Mouse (Mus musculus) CH12.LX (cell line): ENCODE results near the gene Pkp1. TPM values are rescaled to one million over a fixed set of nuclear protein-coding genes. Genes with fewer than 3 reads are reported as not detected.

Experiments
- DNase-seq: peaks from one replicate; pipeline ENCODE4 v3.0.0-alpha.2; 2013; ENCODE audit errors: extremely low read depth
- H3K27ac ChIP-seq: 2 replicates; pipeline ENCODE4 v1.5.1; 2012; ENCODE audit warnings: low read depth, mild to moderate bottlenecking, control low read depth, moderate library complexity; ENCODE audit not compliant: insufficient read depth
- H3K27me3 ChIP-seq: replicated peaks from 2 replicates; pipeline ENCODE3; 2012; ENCODE audit warnings: inconsistent platforms
- H3K36me3 ChIP-seq, 2 experiments: replicated peaks in 1 of 2; 2 replicates each; pipeline versions ENCODE3 to v1.6.1; 2012; ENCODE audit warnings: inconsistent platforms in 1 of 2, low read length in 1 of 2, mild to moderate bottlenecking in 1 of 2, mixed read lengths in 1 of 2, moderate library complexity in 1 of 2; ENCODE audit not compliant: control insufficient read depth in 1 of 2, insufficient read depth in 1 of 2
- H3K4me1 ChIP-seq, 2 experiments: 2 replicates each; pipeline ENCODE4 v1.6.1; 2012; ENCODE audit warnings: inconsistent platforms in 1 of 2, moderate library complexity in 1 of 2; ENCODE audit not compliant: insufficient read depth in 2 of 2, control insufficient read depth in 1 of 2
- H3K4me2 ChIP-seq: 2 replicates; pipeline ENCODE4 v1.6.1; 2012; ENCODE audit warnings: low read depth, mild to moderate bottlenecking, control low read depth; ENCODE audit not compliant: poor library complexity, insufficient read depth, severe bottlenecking
- H3K4me3 ChIP-seq, 3 experiments: fragments of 150-350 bp in 1 of 3; sonication (generic) in 1 of 3; replicated peaks in 1 of 3; 2 replicates each; pipeline versions ENCODE3 to v1.5.1; 2011 to 2012; ENCODE audit warnings: low read depth in 2 of 3, low read length in 2 of 3, mild to moderate bottlenecking in 2 of 3, moderate library complexity in 2 of 3, control low read depth in 1 of 3, improper control_type of control experiment in 1 of 3, inconsistent platforms in 1 of 3, mixed read lengths in 1 of 3; ENCODE audit not compliant: poor library complexity in 1 of 3
- H3K79me2 ChIP-seq: replicated peaks from 2 replicates; pipeline ENCODE4 v1.6.1; 2012; ENCODE audit warnings: mild to moderate bottlenecking, moderate library complexity; ENCODE audit not compliant: control insufficient read depth, poor library complexity, insufficient read depth, severe bottlenecking; ENCODE audit errors: extremely low read depth
- H3K9ac ChIP-seq: 2 replicates; pipeline ENCODE4 v1.6.1; 2012; ENCODE audit warnings: low read depth, mild to moderate bottlenecking, control low read depth, moderate library complexity; ENCODE audit not compliant: insufficient read depth
- H3K9me3 ChIP-seq: replicated peaks from 2 replicates; pipeline ENCODE3; 2012; ENCODE audit warnings: low read length, inconsistent platforms, mixed read lengths
- CHD1 ChIP-seq: IDR thresholded peaks from 2 replicates; pipeline ENCODE4 v1.6.1; 2012; ENCODE audit warnings: low read depth, low read length, improper control_type of control experiment, inconsistent platforms
- EP300 ChIP-seq: IDR thresholded peaks from 2 replicates; pipeline ENCODE4 v1.6.1; 2011; ENCODE audit warnings: low read length, improper control_type of control experiment
- ETS1 ChIP-seq: conservative IDR thresholded peaks from 2 replicates; pipeline ENCODE4 v1.6.1; 2012; ENCODE audit warnings: low read depth, mild to moderate bottlenecking, inconsistent platforms, low read length, improper control_type of control experiment, moderate library complexity
- GABPA ChIP-seq: IDR thresholded peaks from 2 replicates; pipeline ENCODE4 v1.6.1; 2012; ENCODE audit warnings: low read depth, low read length, improper control_type of control experiment, inconsistent platforms; ENCODE audit not compliant: insufficient replicate concordance
- JUN ChIP-seq: IDR thresholded peaks from 2 replicates; pipeline ENCODE4 v1.6.1; 2011; ENCODE audit warnings: low read depth, mild to moderate bottlenecking, low read length, improper control_type of control experiment, moderate library complexity; ENCODE audit not compliant: insufficient read depth
- JUND ChIP-seq: conservative IDR thresholded peaks from 2 replicates; pipeline ENCODE4 v1.6.1; 2011; ENCODE audit warnings: low read depth, low read length, improper control_type of control experiment
- KAT2A ChIP-seq: IDR thresholded peaks from 2 replicates; pipeline ENCODE4 v1.6.1; 2012; ENCODE audit warnings: low read length, improper control_type of control experiment, inconsistent platforms; ENCODE audit not compliant: insufficient replicate concordance
- MAFK ChIP-seq: IDR thresholded peaks from 2 replicates; pipeline ENCODE4 v1.6.1; 2011; ENCODE audit warnings: low read length, improper control_type of control experiment; ENCODE audit not compliant: insufficient replicate concordance
- MAZ ChIP-seq: IDR thresholded peaks from 2 replicates; pipeline ENCODE4 v1.6.1; 2012; ENCODE audit warnings: low read depth, mild to moderate bottlenecking, inconsistent platforms, low read length, improper control_type of control experiment, moderate library complexity
- MXI1 ChIP-seq: IDR thresholded peaks from 2 replicates; pipeline ENCODE4 v1.6.1; 2011; ENCODE audit warnings: mild to moderate bottlenecking, low read depth, low read length, improper control_type of control experiment
- MYC ChIP-seq: IDR thresholded peaks from 2 replicates; pipeline ENCODE4 v1.6.1; 2011; ENCODE audit warnings: low read depth, mild to moderate bottlenecking, improper control_type of control experiment, low read length
- NELFE ChIP-seq: IDR thresholded peaks from 2 replicates; pipeline ENCODE4 v1.6.1; 2011; ENCODE audit warnings: low read depth, low read length, improper control_type of control experiment
- POLR2A ChIP-seq: IDR thresholded peaks from 2 replicates; pipeline ENCODE4 v1.6.1; 2011; ENCODE audit warnings: low read depth, mild to moderate bottlenecking, improper control_type of control experiment, low read length
- POLR2AphosphoS2 ChIP-seq: IDR thresholded peaks from 2 replicates; pipeline ENCODE4 v1.6.1; 2011; ENCODE audit warnings: low read depth, low read length, improper control_type of control experiment
- TBP ChIP-seq: conservative IDR thresholded peaks from 2 replicates; pipeline ENCODE4 v1.6.1; 2011; ENCODE audit warnings: low read depth, low read length, improper control_type of control experiment
- USF1 ChIP-seq: IDR thresholded peaks from 2 replicates; pipeline ENCODE4 v1.6.1; 2014; ENCODE audit warnings: low read depth, mild to moderate bottlenecking, inconsistent platforms, low read length, improper control_type of control experiment
- ZC3H11A ChIP-seq: IDR thresholded peaks from 2 replicates; pipeline ENCODE4 v1.6.1; 2012; ENCODE audit warnings: low read depth, mild to moderate bottlenecking, inconsistent platforms, low read length, improper control_type of control experiment
- ZKSCAN1 ChIP-seq: IDR thresholded peaks from 2 replicates; pipeline ENCODE4 v1.6.1; 2012; ENCODE audit warnings: low read depth, inconsistent platforms, low read length, improper control_type of control experiment, borderline replicate concordance
- ZNF384 ChIP-seq: IDR thresholded peaks from 2 replicates; pipeline ENCODE4 v1.6.1; 2012; ENCODE audit warnings: low read depth, low read length, improper control_type of control experiment, inconsistent platforms
- dilution Hi-C: fragments of 300-500 bp; cut with MboI; formaldehyde crosslinking; loops from 2 replicates; pipeline ENCODE4 v1.14.3; 2020; ENCODE audit warnings: low sequenced_read_pairs; ENCODE audit not compliant: extremely low pct_unique_long_range_greater_than_20kb, extremely low pct_ligation_motif_present
- in situ Hi-C: fragments of 300-500 bp; cut with MboI; formaldehyde crosslinking; loops from 3 replicates; pipeline ENCODE4 v1.14.3; 2019; ENCODE audit warnings: low sequenced_read_pairs, low pct_ligation_motif_present, low pct_unique_long_range_greater_than_20kb, mixed read lengths
- polyA plus RNA-seq: library from polyadenylated mRNA; unstranded; fragments of >175 nt; gene quantifications from 2 replicates; pipeline ENCODE4 v1.2.1, GENCODE M21; 2012; ENCODE audit warnings: low read depth; ENCODE audit not compliant: insufficient read length
- total RNA-seq, 2 experiments: library from RNA; depleted of rRNA; stranded (reverse); fragments of 300-350 nt in 1 of 2; fragments of >200 nt in 1 of 2; gene quantifications; 2 replicates each; pipeline ENCODE4 v1.2.3; 2012 to 2014

Gene Pkp1
- total and polyA plus RNA-seq, 3 experiments, result not detected

DNA sequence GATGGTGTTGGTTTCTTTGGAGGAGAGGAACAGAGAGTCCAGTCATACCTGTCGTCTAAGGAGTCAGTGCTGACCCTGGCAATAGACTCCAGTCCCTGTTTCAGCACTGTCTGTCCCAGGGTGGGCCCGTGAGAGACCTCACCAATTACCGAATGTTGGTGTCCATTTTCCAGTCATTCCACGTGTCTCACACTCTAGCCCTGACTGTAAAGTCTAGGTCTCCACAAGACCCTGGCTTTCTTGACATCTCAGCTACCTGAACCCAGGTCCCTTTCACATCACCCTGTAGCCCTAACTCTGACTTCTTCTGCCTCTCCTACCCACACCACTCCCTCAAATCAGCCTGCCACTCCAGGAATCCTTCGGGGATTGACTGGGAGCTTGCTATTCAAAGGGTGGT, 56.4 kb downstream of the Pkp1 start (continued):
- no peak for TF ChIP-seq NELFE
- no peak for TF ChIP-seq MXI1
- TF ChIP-seq, all 38 proteins: peak for 0

DNA sequence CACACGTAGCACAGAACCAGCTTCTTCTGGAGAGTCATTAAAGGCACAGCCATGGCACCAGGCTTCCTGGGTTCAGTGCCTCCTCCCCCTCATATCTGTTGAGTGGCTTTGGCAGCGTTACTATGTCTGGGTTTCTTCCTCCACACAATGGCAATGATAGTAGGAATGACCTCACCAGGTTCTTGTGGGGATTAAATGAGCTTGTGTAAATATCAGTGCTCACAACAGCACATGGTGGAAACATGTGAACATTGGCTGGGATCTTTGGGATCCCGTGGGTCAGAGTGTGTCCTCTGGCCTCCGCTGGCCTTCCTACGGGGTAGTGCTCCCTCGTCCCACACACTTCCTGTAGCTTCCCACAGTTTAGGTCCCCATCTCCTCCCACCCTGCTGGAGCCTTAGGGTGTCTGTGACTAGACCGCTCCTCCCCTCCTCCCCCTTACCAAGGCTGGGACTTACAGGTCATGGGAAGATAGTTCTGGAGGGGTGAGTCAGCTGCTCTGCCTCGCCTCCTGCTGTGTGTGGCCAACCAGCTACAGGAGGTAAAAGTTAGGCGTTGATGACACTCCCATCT, 56.9 kb downstream of the Pkp1 start:
- in situ Hi-C loops, result no loop called here
- no peaks in the 10 kb centered on the region for H3K9me3 ChIP-seq
- no peaks in the 10 kb centered on the region for H3K36me3 ChIP-seq
- dilution Hi-C loops, result no loop called here
- no peak overlapping the region for H3K27ac ChIP-seq
- DNase-seq, result no peak
- peaks cover 78% of the 10 kb centered on the region for H3K27me3 ChIP-seq
- H3K9ac ChIP-seq, result no peak overlapping the region
- H3K4me2 ChIP-seq, result no peak overlapping the region
- H3K4me1 ChIP-seq, result peaks cover 3 to 24% of the 10 kb centered on the region in 2 experiments; a peak in 3 of 4 replicates
- H3K79me2 ChIP-seq, result no peaks in the 10 kb centered on the region
- H3K4me3 ChIP-seq, result no peak overlapping the region
- TF ChIP-seq MAFK (no peak), ZKSCAN1 (no peak), MYC (no peak), MAZ (no peak), MXI1 (no peak), ZNF384 (no peak), CHD1 (no peak), POLR2A (no peak), USF1 (no peak), JUN (no peak), EP300 (no peak), ETS1 (no peak), ZC3H11A (no peak), KAT2A (no peak), GABPA (no peak), TBP (no peak)

DNA sequence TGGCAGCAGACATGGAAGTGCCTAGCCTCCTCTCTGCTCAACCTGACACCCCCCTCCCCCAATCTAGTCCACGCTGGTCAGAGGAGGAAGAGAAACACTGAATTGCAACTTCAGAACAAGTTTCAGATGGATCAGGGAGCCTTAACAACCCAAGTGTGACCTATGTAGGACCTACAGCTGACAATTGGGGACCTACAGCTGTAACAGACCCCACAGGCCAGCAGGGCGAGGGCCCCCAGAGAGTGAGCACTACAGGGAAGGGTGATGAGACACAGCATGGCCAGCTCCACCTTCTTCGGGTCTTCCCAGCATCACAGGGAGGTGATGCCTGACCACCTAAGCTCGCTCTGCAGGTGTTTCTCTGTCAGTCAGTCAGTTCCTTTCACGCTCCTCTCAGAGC, 57.9 kb downstream of the Pkp1 start:
- H3K27me3 ChIP-seq, result peaks cover 70% of the 10 kb centered on the region
- H3K27ac ChIP-seq, result no peak overlapping the region
- dilution Hi-C loops, result no loop called here
- H3K4me2 ChIP-seq, result no peak overlapping the region
- H3K9ac ChIP-seq, result no peak overlapping the region
- H3K4me1 ChIP-seq, result peaks cover 3 to 24% of the 10 kb centered on the region in 2 experiments; a peak in 3 of 4 replicates
- no peaks in the 10 kb centered on the region for H3K9me3 ChIP-seq
- DNase-seq, result no peak
- in situ Hi-C loops, result no loop called here
- no peaks in the 10 kb centered on the region for H3K79me2 ChIP-seq
- H3K4me3 ChIP-seq, result no peak overlapping the region
- no peaks in the 10 kb centered on the region for H3K36me3 ChIP-seq
- TF ChIP-seq POLR2AphosphoS2 (no peak), GABPA (no peak), JUND (no peak)
